Mouse (Mus musculus) neural tube, embryonic 13.5 days (tissue): ENCODE data around the gene Rbm20. TPM values are rescaled to one million over a fixed set of nuclear protein-coding genes. Genes with fewer than 3 reads are reported as not detected.

Source experiments
- ATAC-seq: fragments of 200-750 bp; cut with Nextera tagmentation; 2 replicates; pipeline ENCODE4 v1.8.0; 2017; ENCODE audit warnings: low read depth, mild to moderate bottlenecking, moderate TSS enrichment, moderate library complexity
- H3K27ac ChIP-seq: fragments of 300-500 bp; sonication (generic); replicated peaks from 2 replicates; pipeline ENCODE4 v1.5.1; 2015; ENCODE audit warnings: moderate library complexity, mild to moderate bottlenecking, inconsistent platforms
- H3K27me3 ChIP-seq: fragments of 300-500 bp; sonication (generic); 2 replicates; pipeline ENCODE4 v1.6.1; 2015; ENCODE audit warnings: mild to moderate bottlenecking, inconsistent platforms
- H3K36me3 ChIP-seq: fragments of 300-500 bp; sonication (generic); 2 replicates; pipeline ENCODE4 v1.6.1; 2015; ENCODE audit warnings: mild to moderate bottlenecking, inconsistent platforms
- H3K4me1 ChIP-seq: fragments of 300-500 bp; sonication (generic); replicated peaks from 2 replicates; pipeline ENCODE4 v1.6.1; 2015; ENCODE audit warnings: inconsistent platforms
- H3K4me2 ChIP-seq: fragments of 300-500 bp; sonication (generic); 2 replicates; pipeline ENCODE4 v1.6.1; 2015; ENCODE audit warnings: inconsistent platforms, mild to moderate bottlenecking, moderate library complexity
- H3K4me3 ChIP-seq: fragments of 300-500 bp; sonication (generic); 2 replicates; pipeline ENCODE4 v1.5.1; 2015; ENCODE audit warnings: mild to moderate bottlenecking, inconsistent platforms
- H3K9ac ChIP-seq: fragments of 300-500 bp; sonication (generic); 2 replicates; pipeline ENCODE4 v1.6.1; 2015; ENCODE audit warnings: moderate library complexity, mild to moderate bottlenecking, inconsistent platforms
- H3K9me3 ChIP-seq: fragments of 300-500 bp; sonication (generic); 2 replicates; pipeline ENCODE4 v1.6.1; 2016; ENCODE audit warnings: inconsistent platforms
- WGBS: fragments of 180-500 bp; shearing (Covaris S2); methylation state at CpG from one replicate; pipeline ENCODE4 v1.1.7; 2015; 5-methylcytosine and 5-hydroxymethylcytosine counted together
- polyA plus RNA-seq: library from polyadenylated mRNA; unstranded; fragments of >200 nt; fragmentation: Nextera tagmentation; extraction: Ambion mirVana; gene quantifications from 2 replicates; pipeline ENCODE4 v1.2.1, GENCODE M21; 2015

Rbm20 gene
- polyA plus RNA-seq, 1 experiment from 2014 or later = 0.47 TPM

GRCm38 (mm10) chr19:53836569-53837454, 159.7 kb downstream of the Rbm20 start:
- WGBS = 53% methylated on average over 6 of the region's 6 CpGs
- no peak overlapping the region for H3K9ac ChIP-seq

GRCm38 (mm10) chr19:53838850-53839249, 161.7 kb downstream of the Rbm20 start:
- Histone ChIP-seq H3K4me1 (peaks cover 9% of the 10 kb centered on the region), H3K36me3 (no peaks in the 10 kb centered on the region), H3K9ac (no peak overlapping the region), H3K27me3 (no peaks in the 10 kb centered on the region; the same call in 1 of the 2 replicates), H3K4me2 (no peak overlapping the region), H3K4me3 (no peak overlapping the region), H3K9me3 (no peaks in the 10 kb centered on the region), H3K27ac (no peak overlapping the region)
- 78% methylated on average over 9 of the region's 9 CpGs for WGBS
- ATAC-seq = no peak

More at GRCm38 (mm10) chr19:53836569-53837454, 159.7 kb downstream of the Rbm20 start:
- Histone ChIP-seq H3K9me3 (no peaks in the 10 kb centered on the region), H3K27ac (no peak overlapping the region), H3K4me2 (no peak overlapping the region), H3K4me3 (no peak overlapping the region), H3K27me3 (no peaks in the 10 kb centered on the region; the same call in 1 of the 2 replicates), H3K36me3 (no peaks in the 10 kb centered on the region), H3K4me1 (peaks cover 22% of the 10 kb centered on the region)
- no peak for ATAC-seq

- H3K27me3 ChIP-seq = no peaks in the 10 kb centered on the region; the same call in 1 of the 2 replicates
- no peak overlapping the region for H3K9ac ChIP-seq
- no peak for ATAC-seq
- no peak overlapping the region for H3K4me2 ChIP-seq
- peaks cover 5% of the 10 kb centered on the region; the same call in 1 of the 2 replicates for H3K4me1 ChIP-seq
- H3K4me3 ChIP-seq = no peak overlapping the region
- no peak overlapping the region for H3K27ac ChIP-seq
- 45% methylated on average over 6 of the region's 6 CpGs for WGBS
- no peaks in the 10 kb centered on the region for H3K36me3 ChIP-seq
- no peaks in the 10 kb centered on the region for H3K9me3 ChIP-seq
Measured at GRCm38 (mm10) chr19:53839837-53840236, 162.7 kb downstream of the Rbm20 start.

GRCm38 (mm10) chr19:53841915-53842314, 164.8 kb downstream of the Rbm20 start:
- Histone ChIP-seq H3K4me2 (no peak overlapping the region), H3K9me3 (no peaks in the 10 kb centered on the region), H3K27ac (no peak overlapping the region), H3K4me3 (no peak overlapping the region), H3K27me3 (no peaks in the 10 kb centered on the region; the same call in 1 of the 2 replicates), H3K4me1 (peaks cover 2% of the 10 kb centered on the region; the same call in 1 of the 2 replicates), H3K9ac (no peak overlapping the region), H3K36me3 (no peaks in the 10 kb centered on the region)
- 59% methylated on average over 8 of the region's 8 CpGs for WGBS
- ATAC-seq = no peak

GRCm38 (mm10) chr19:53843972-53844371, 166.9 kb downstream of the Rbm20 start:
- Histone ChIP-seq H3K27me3 (peaks cover 16% of the 10 kb centered on the region), H3K9me3 (no peaks in the 10 kb centered on the region), H3K4me2 (no peak overlapping the region), H3K9ac (no peak overlapping the region), H3K27ac (no peak overlapping the region), H3K36me3 (no peaks in the 10 kb centered on the region), H3K4me3 (no peak overlapping the region), H3K4me1 (no peaks in the 10 kb centered on the region)
- ATAC-seq = no peak
- 92% methylated on average over 8 of the region's 8 CpGs for WGBS

GRCm38 (mm10) chr19:53848272-53848995, 171.3 kb downstream of the Rbm20 start:
- WGBS = 86% methylated on average over 10 of the region's 10 CpGs

GRCm38 (mm10) chr19:53850166-53850922, 173.2 kb downstream of the Rbm20 start:
- ATAC-seq = no peak
- H3K27ac ChIP-seq = 0 out of 2 replicates have a peak overlapping the region, but pooled peaks have one; percentile 13
- H3K9ac ChIP-seq = no peak overlapping the region
- 0 out of 2 replicates have a peak overlapping the region, but pooled peaks have one; percentile 2 for H3K4me2 ChIP-seq
- no peak overlapping the region for H3K4me3 ChIP-seq
- H3K4me1 ChIP-seq = peaks cover 42% of the 10 kb centered on the region
- no peaks in the 10 kb centered on the region for H3K9me3 ChIP-seq
- H3K36me3 ChIP-seq = no peaks in the 10 kb centered on the region
- 60% methylated on average over 18 of the region's 18 CpGs for whole genome bisulfite sequencing
- peaks cover 49% of the 10 kb centered on the region for H3K27me3 ChIP-seq

More at GRCm38 (mm10) chr19:53848272-53848995, 171.3 kb downstream of the Rbm20 start:
- H3K4me3 ChIP-seq = no peak overlapping the region
- H3K9me3 ChIP-seq = no peaks in the 10 kb centered on the region
- H3K9ac ChIP-seq = no peak overlapping the region
- no peak overlapping the region for H3K27ac ChIP-seq
- peaks cover 35% of the 10 kb centered on the region for H3K4me1 ChIP-seq
- H3K27me3 ChIP-seq = peaks cover 34% of the 10 kb centered on the region
- no peaks in the 10 kb centered on the region for H3K36me3 ChIP-seq
- H3K4me2 ChIP-seq = no peak overlapping the region
- ATAC-seq = no peak

GRCm38 (mm10) chr19:53851352-53851751, 174.2 kb downstream of the Rbm20 start:
- WGBS = 79% methylated on average over 13 of the region's 13 CpGs
- Histone ChIP-seq H3K4me1 (peaks cover 42% of the 10 kb centered on the region), H3K36me3 (no peaks in the 10 kb centered on the region), H3K9ac (no peak overlapping the region), H3K4me2 (no peak overlapping the region), H3K27me3 (peaks cover 58% of the 10 kb centered on the region), H3K9me3 (no peaks in the 10 kb centered on the region), H3K4me3 (no peak overlapping the region), H3K27ac (peak overlapping the region; percentile 84)
- ATAC-seq = no peak

GRCm38 (mm10) chr19:53851826-53852698, 175.0 kb downstream of the Rbm20 start:
- peaks cover 64% of the 10 kb centered on the region for H3K27me3 ChIP-seq
- 0 out of 2 replicates have a peak overlapping the region, but pooled peaks have one; percentile 42 for H3K4me2 ChIP-seq
- no peaks in the 10 kb centered on the region for H3K36me3 ChIP-seq
- no peak overlapping the region for H3K4me3 ChIP-seq
- peak; percentile 49; the same call in 1 of the 2 replicates for ATAC-seq
- 78% methylated on average over 14 of the region's 14 CpGs for WGBS
- peaks cover 42% of the 10 kb centered on the region for H3K4me1 ChIP-seq
- H3K27ac ChIP-seq = peak overlapping the region; percentile 84
- no peak overlapping the region for H3K9ac ChIP-seq
- no peaks in the 10 kb centered on the region for H3K9me3 ChIP-seq

GRCm38 (mm10) chr19:53852699-53853451, 175.8 kb downstream of the Rbm20 start:
- peak overlapping the region; percentile 84 for H3K27ac ChIP-seq
- 0 out of 2 replicates have a peak overlapping the region, but pooled peaks have one; percentile 32 for H3K9ac ChIP-seq
- peak overlapping the region; percentile 11; the same call in 1 of the 2 replicates for H3K4me3 ChIP-seq
- WGBS = 19% methylated on average over 15 of the region's 15 CpGs
- peak overlapping the region; percentile 42 for H3K4me2 ChIP-seq
- H3K27me3 ChIP-seq = peaks cover 61% of the 10 kb centered on the region
- H3K4me1 ChIP-seq = peaks cover 42% of the 10 kb centered on the region
- H3K36me3 ChIP-seq = no peaks in the 10 kb centered on the region
- peak; percentile 93 for ATAC-seq
- H3K9me3 ChIP-seq = no peaks in the 10 kb centered on the region
